Mouse (Mus musculus): ENCODE measurements at regions not wholly inside any gene's neighbourhood (a gene's known extent, or its start where the extent isn't known, plus 50 kb on each side); places are given as distances from the start of the nearest gene placed in this dataset.
"Not testable (repeated sequence)": the region's sequence is repeated elsewhere in the genome, so short reads cannot be mapped to it uniquely, and the experiment has no call there.

DNA sequence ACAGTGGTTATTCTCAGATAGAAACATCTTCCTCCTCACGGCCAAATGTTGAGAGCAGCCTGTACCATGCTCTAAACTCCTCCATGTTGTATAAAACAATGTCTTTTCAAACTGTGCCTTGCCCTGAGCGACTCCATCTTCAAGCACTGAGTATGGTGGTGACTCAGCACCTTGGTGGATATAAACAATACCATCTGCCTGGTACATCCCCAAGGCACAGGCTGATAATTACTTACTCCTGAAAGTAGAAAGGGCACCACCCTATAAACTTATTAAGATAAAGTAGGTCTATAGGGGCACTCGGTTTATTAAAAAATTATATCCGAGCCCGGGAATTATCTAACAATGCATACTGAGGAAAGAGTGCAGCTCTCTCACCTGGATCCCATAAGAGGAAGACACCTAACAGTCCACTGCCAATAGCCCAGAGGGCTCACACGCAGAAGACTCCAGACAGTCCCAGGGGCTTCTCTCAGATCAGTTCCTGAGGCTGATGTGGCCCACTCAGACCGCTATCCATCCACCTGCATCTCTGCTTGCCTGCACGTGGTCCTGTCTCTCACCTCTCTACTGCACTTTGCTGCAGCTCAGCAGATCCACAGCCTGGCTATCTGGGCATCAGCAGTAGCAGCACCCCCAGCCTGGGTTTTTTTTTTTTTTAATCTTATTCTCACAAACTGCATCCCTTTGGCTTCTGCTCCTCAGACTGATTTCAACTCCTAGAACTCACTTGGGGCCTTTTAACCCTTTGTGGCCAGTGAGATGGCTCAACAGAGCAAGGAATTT, 109.7 kb upstream of the Dlg1 start:
- DNase-seq (ENCODE audit: low read depth, low spot score), result no peak

- DNase-seq (ENCODE audit: low read depth, low spot score), result no peak
These were observed 102.8 kb upstream of the Dlg1 start for GRCm38 (mm10) chr16:31560426-31560825.

- no peak for DNase-seq (ENCODE audit: low read depth, low spot score)
These were observed 98.3 kb upstream of the Dlg1 start for GRCm38 (mm10) chr16:31564926-31565325.

GRCm38 (mm10) chr16:31568316-31568715, 94.9 kb upstream of the Dlg1 start:
- DNase-seq (ENCODE audit: low read depth, low spot score), result no peak

DNA sequence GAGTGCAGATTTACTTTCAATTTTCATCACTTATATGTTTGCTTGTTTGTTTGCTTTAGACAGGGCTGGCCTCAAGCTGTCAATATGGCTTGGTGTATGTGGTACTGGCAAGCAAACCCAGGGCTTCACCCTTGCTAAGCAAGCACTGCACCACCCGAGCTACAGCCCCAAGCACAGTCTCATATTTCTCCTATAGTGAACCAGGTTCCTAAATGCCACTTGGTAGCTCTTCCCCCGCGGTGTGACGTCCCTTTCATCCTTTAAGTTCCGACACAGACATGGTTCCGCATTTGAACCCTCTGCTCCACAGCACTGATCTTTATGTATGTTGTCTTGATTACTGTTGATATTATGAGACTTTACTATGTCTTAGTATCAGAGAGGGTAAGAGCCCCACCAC, 93.4 kb upstream of the Dlg1 start:
- no peak for DNase-seq (ENCODE audit: low read depth, low spot score)

GRCm38 (mm10) chr16:31570311-31571139, 92.7 kb upstream of the Dlg1 start:
- no peak for DNase-seq (ENCODE audit: low read depth, low spot score)

DNA sequence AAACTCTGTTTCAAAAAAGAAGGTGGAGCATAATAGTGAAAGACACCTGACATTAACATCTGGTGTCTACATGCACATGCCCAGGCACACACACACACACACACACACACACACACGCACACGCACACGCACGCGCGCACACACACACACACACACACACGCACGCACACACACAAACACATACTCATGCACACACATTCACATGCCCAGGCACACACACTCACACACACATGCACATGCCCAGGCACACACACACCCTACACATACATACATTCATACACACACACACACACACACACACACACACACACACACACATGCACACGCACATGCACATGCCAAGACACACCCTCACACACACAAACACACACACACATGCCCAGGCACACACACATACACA, 89.4 kb upstream of the Dlg1 start:
- not testable (repeated sequence) for DNase-seq (ENCODE audit: low read depth, low spot score)

- DNase-seq (ENCODE audit: low read depth, low spot score), result not testable (repeated sequence)
These were observed 87.6 kb upstream of the Dlg1 start for GRCm38 (mm10) chr16:31575646-31576045.

GRCm38 (mm10) chr16:31576422-31576821, 86.8 kb upstream of the Dlg1 start:
- no peak for DNase-seq (ENCODE audit: low read depth, low spot score)

DNA sequence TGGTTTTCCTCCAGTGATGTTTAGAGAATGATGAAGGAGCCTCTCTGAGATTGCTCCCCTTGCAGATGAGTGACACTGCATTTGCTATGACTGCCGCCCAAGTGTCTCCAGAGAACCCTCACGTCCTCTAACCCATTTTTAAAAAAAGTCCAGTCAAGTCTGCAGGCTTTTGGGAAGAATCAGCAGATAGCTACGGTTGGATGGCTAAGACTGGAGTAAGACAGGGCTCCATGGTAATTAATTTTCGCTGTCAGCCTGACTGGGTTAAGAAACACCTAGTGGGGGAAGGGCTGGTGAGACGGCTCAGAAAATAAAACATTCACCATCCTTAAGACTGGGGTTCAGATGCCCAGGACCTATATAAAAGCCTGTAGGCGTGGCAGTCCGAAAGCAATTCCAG, 85.9 kb upstream of the Dlg1 start:
- no peak for DNase-seq (ENCODE audit: low read depth, low spot score)

DNA sequence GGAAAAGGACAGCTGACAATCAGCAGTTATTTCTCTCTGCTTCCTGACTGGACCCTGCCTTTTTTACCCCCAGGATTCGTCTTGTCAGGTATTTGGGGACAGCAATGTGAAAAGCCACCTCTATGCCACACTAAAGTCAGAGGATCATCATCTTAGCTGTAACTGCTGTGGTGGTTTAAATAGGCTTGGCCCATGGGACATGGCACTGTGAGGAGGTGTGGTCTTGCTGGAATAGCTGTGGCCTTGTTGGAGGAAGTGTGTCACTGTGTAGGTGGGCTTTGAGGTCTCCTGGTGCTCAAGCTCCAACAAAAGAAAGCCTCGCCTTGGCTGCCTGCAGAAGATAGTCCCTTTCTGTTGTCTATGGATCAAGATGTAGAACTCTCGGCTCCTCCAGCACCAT, 83.9 kb upstream of the Dlg1 start:
- no peak for DNase-seq (ENCODE audit: low read depth, low spot score)

DNA sequence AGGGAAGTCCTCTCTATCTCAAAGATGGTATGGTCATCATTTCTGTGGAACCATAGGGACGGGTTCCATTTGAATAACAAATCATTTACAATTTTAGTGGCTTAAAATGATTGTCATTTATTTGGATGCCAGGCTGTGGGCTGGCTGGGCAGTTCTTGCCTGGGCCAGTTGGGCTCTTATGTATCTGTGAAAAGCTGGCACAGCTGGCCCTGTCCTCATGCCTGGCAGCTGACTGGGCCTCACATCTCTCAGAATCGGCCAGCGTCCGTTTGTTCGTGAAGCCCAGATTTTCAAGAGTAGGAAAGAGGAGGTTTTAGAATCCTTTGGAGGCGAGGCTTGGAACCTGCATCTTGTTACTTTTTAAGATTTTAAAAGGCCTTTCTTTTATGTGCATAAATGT, 82.5 kb upstream of the Dlg1 start:
- no peak for DNase-seq (ENCODE audit: low read depth, low spot score)

GRCm38 (mm10) chr16:31582885-31583284, 80.4 kb upstream of the Dlg1 start:
- DNase-seq (ENCODE audit: low read depth, low spot score), result no peak

DNA sequence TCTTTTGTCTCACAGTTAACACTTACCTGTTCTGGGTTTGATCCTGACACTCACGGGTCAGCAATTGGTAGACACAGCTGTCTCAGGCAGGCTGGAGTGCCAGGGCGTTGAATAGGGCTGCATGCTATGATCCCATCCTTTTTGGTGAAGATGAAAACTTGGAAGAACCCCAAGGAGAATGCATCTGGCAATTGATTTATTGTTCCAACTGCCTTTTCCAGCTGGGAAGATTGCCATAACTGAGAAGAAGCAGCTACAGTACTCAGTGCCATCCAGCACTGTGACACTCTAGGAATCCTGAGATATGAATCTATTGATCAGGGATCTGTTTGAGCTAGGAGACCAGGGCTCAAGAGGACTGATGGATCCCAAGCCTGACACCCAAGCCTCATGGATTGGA, 79.6 kb upstream of the Dlg1 start:
- no peak for DNase-seq (ENCODE audit: low read depth, low spot score)

DNA sequence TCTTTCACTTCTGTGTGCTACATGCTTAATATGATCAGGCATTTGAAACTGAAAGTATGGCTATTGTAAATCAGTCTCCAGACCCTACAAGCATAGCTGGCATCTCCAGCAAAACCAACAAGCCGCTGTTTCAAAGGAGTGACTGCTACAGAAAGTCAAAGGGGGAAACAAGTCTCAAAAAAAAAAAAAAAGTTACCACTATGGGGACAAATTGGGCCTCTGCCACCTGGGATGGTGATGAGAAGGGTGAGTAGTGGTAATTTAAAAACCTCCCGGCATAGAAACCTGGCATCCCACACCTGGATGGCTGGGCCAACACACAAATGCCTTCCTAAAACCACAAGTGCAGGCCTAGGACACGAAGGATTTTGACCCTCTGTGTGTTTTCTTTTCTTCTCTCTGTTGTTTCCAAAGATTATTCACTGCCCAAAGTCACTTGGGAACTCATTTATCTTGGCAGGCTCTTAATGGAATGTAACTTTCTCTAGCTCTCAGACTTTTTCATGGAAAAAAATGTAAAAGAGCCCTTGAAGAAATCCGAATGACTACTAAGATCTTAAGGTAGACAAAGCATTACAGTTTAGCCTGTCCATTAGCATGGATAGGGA, 78.9 kb upstream of the Dlg1 start:
- no peak for DNase-seq (ENCODE audit: low read depth, low spot score)

GRCm38 (mm10) chr16:31587036-31587435, 76.2 kb upstream of the Dlg1 start:
- no peak for DNase-seq (ENCODE audit: low read depth, low spot score)

GRCm38 (mm10) chr16:31589576-31589975, 73.7 kb upstream of the Dlg1 start:
- DNase-seq (ENCODE audit: low read depth, low spot score), result peak; percentile 44

- DNase-seq (ENCODE audit: low read depth, low spot score), result no peak
These were observed 71.7 kb upstream of the Dlg1 start for GRCm38 (mm10) chr16:31591565-31591964.

- peak; percentile 77 for DNase-seq (ENCODE audit: low read depth, low spot score)
These were observed 71.0 kb upstream of the Dlg1 start for GRCm38 (mm10) chr16:31592014-31592871.

- no peak for DNase-seq (ENCODE audit: low read depth, low spot score)
These were observed 70.1 kb upstream of the Dlg1 start for GRCm38 (mm10) chr16:31592973-31593683.

DNA sequence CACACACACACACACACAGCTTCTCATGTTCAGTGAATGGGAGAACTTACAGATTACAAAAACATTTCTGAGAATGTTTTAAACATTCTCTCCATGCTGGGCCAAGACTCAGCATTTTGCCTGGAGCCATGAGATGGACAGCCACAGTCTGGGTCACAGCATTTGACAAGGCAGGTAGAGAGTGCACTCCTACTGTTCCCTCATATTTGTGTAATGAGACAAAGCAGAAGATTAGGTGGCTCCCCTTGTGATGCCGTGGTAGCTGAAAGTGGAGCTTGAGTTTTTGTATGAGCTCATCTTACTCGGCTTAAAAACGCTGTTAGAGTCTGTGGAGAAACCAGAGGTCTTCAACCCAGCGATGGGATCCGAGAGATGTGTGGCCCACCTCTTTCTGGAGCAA, 65.3 kb upstream of the Dlg1 start:
- DNase-seq (ENCODE audit: low read depth, low spot score), result no peak
